Mouse (Mus musculus) lung, adult 2 months (tissue): Measurements from ENCODE around the gene Col5a1.

Source experiments
- CTCF ChIP-seq: fragments of 200-500 bp; IDR thresholded peaks from 2 replicates; pipeline ENCODE4 v1.5.1; 2011; ENCODE audit warnings: mild to moderate bottlenecking, low read length, control low read depth; ENCODE audit not compliant: insufficient read depth
- POLR2A ChIP-seq: fragments of 200-500 bp; IDR thresholded peaks from 2 replicates; pipeline ENCODE4 v1.6.1; 2011; ENCODE audit warnings: low read depth, mild to moderate bottlenecking, control low read depth, low read length, borderline replicate concordance; ENCODE audit errors: extremely low read depth

GRCm38 (mm10) chr2:28032469-28032868 is 146.2 kb downstream of the Col5a1 start:
- no peak for TF ChIP-seq CTCF
- TF ChIP-seq POLR2A: no peak
